Mouse (Mus musculus): ENCODE data around the gene Gm6377. TPM values are rescaled to one million over a fixed set of nuclear protein-coding genes. Genes with fewer than 3 reads are reported as not detected.

Gm6377 gene
- polyA plus RNA-seq (2015; fragmentation: Nextera tagmentation; extraction: Ambion mirVana): 0.38 and 0.67 TPM in 2 replicates

DNA sequence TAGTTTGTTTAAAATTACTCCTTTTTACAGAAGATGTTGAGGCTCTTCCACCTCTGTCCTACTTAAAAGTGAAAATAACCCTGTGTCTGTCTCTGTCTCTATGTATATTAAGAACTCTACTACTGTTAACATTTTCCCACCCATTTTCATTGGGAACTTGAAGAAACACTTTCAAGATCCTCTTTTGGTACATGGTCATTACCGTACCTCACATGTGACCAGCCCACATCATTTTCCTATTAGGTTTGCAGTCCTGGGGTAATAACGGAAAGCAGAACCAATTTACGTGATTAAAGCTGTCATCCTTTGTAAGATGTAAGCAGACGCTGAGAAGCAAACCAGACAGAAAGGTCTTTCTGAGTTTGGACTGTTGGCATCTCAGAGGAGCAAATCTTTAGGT is at the start of gene Gm6377:
Gene Gm6377, plus strand, starts transcription at position 289 of the 400 bp plus-strand sequence.
- DNase-seq (ENCODE audit: low spot score): no peak

DNA sequence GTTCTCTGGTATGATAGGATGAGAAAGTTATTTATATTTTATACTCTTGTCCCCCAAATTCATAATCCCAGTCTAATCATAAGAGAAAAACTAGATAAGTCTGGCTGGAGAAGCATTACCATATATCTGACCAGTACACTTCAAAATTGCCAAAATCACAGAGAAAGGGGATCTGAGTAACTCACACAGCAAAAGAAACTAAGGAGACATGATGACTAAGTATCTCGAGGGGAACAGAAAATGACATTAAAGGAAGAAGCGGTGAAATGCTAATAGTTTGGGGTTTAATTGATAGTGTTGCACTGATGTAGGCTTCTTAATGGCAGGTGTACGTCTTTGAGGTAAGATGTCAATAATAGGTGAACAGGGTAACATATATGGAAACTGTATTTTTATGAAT is 49.4 kb upstream of the Gm6377 start:
- DNase-seq (ENCODE audit: low spot score): no peak

DNA sequence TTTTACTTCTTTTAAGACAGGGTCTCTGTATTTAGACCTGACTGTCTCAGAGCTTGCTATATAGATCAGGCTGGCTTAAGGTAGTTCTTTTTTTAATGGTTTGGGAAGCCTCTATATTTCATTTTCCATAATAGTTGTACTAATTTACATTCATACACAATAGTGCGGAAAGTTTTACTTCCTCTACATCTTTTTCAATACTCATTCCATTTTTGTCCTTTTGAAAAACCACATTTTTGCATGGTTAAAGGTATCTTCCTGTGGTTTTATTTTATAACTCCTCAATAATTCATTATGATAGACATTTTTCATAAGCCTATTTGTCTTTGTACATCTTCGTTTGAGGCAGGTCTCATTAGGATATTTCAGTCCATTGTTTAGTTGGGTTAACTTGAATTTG is 45.3 kb upstream of the Gm6377 start:
- DNase-seq (ENCODE audit: low spot score): no peak

GRCm38 (mm10) chrX:109160326-109160725 is 36.2 kb upstream of the Gm6377 start:
- DNase-seq (ENCODE audit: low spot score): no peak

GRCm38 (mm10) chrX:109160901-109161300 is 35.7 kb upstream of the Gm6377 start:
- no peak for DNase-seq (ENCODE audit: low spot score)

DNA sequence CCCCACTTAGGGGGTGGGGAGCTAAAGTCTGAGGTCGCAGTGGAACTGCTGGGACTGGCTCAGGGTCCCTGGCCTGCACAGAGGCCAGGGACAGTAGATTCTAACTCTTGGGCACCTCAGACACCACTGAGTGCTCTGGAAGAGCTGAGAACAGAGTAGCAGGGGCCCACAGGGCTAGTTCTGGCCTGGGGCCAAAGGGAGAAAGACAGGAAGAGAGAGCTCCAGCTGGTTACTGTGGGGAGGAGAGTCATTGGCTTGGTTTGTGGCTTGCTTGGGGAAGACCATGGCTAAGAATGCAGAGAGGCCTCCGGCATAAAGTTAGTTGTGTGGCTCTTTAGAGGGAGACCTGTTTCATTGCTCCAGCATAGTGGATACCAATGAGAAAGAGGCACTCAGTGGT is 21.5 kb upstream of the Gm6377 start:
- no peak for DNase-seq (ENCODE audit: low spot score)

GRCm38 (mm10) chrX:109175470-109175869 is 21.1 kb upstream of the Gm6377 start:
- no peak for DNase-seq (ENCODE audit: low spot score)

- DNase-seq (ENCODE audit: low spot score): no peak
Observed at GRCm38 (mm10) chrX:109184706-109185478, 11.7 kb upstream of the Gm6377 start.

GRCm38 (mm10) chrX:109189607-109190006 is 6.9 kb upstream of the Gm6377 start:
- no peak for DNase-seq (ENCODE audit: low spot score)

DNA sequence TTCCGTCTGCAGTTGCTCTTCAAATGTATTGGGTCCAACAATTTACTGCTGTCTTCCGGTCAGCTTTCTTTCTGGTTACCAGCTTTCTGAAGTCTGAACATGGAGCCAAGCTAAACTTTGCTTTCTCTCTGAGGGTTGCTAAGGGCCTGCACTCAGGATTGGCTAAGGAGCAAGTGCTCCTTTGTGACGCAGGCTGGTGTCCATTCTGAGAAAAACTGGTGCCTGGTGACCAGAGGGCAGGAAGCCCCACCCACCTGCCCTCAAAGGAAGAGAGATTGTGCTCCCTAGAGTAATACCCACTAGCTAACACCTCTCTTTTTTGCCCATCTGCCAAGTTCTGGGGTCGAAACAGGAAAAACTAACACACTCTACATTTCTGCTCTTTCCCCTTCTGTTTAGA is 5.6 kb upstream of the Gm6377 start:
- DNase-seq (ENCODE audit: low spot score): no peak

DNA sequence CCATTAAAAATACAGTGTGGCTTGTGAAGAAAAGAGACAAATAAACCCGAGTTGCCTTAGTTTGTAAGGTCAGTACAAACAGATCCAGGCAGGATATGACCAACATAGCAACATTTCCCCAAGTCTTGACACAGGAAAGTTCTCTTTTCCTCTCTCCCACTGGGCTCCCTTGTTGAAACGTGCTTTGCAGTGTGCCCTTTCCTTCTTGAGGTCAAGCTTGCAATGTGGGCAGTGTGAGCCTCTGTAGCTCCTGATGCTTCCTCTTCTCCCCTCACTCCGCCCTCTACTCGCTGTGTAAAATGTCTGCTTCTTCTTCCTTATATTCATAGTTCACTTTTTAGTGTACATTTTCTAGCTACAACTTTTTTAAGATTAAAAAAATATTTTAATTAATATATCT is 5.1 kb upstream of the Gm6377 start:
- no peak for DNase-seq (ENCODE audit: low spot score)

DNA sequence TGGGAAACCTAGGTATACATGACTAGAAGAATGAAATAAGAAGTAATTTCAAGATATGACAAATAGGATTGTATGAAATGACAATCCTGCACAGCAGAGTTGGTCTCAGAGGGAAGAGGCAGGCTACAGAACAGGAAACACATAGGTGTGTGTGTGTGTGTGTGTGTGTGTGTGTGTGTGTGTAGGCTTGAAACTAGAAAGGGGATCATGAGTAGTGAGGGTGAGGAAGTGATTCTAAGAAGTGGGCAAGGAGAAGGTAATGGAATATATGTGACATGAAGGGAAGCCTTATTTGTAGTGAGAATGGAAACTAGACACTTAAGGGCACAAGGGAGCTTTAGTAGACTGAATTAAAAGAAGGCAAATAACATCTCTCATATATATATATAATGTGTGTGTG is 11.3 kb downstream of the Gm6377 start:
- no peak for DNase-seq (ENCODE audit: low spot score)

DNA sequence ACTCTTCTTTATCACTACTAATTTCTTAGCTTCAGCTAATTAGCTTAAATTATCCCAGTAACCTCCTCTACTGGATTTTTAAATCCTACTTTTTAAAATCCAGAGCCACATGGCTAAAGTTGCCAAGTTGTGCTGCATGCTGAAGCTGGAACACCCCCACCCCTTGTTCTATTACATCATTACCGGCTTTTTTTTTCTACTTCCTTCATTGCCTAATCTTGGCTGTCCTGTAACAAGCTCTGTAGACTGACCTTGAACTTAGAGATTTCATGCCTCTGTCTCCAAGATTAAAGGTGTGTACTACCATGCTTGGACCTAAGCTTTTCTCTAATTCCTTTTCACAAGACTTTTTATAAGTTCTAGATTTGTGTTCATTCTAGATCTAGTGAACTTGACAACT is 32.2 kb downstream of the Gm6377 start:
- DNase-seq (ENCODE audit: low spot score): no peak

DNA sequence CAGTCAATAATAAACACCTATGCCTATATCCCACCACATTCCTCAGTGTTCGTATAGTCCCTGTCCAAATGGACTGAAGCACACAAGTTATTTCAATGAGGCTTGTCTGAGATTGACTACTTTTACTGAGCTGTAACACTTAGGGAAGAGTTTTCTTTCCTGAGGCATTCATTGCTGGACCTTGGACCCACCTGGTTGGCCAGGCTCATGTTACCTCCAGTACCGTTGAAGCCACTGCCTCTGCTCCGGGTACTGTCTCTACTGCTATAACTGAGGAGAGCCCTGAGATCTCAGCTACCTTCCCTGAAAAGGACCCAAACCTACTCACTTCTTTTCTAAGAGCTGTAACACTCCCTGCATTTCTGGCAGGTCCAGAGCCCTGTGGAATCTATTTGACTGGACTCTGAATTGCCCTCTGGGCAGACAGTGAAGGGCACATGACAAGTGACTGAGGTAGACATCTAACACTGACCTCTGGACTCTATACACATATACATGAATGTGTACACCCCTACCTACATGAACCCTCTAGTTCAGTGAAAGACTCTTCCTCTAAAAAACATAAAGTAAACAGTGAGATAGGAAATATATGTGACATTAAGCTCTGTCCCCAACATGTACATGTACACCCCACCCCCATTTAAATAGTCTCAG is 39.0 kb downstream of the Gm6377 start:
- DNase-seq (ENCODE audit: low spot score): no peak

DNA sequence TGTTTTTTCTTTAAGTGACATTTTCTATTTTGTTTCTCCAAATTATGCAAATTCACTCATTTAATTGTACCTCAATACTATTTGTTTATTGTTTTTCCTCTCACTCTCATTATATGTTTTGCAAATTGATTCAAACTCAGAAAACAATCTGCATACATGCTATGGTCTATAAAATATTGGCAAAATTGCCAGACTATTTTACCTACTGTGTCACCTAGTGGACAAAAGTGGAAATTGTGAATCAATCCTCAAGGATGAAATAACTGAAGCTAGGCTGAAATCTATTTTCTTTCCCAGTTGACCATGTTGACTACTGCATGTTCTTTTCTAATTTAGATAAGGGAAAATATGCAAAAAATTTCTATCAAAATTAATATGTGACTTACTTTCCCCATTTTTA is 41.6 kb downstream of the Gm6377 start:
- no peak for DNase-seq (ENCODE audit: low spot score)

Other genes starting within 250 kb of the Gm6377 start
- 33.6 and 33.7 TPM in 2 replicates for gene Hmgn5, start 183.4 kb upstream of the Gm6377 start, polyA plus RNA-seq (2015; fragmentation: Nextera tagmentation; extraction: Ambion mirVana)
- 40.5 and 73.1 TPM in 2 replicates for gene Sh3bgrl, start 101.4 kb upstream of the Gm6377 start, polyA plus RNA-seq (2015; fragmentation: Nextera tagmentation; extraction: Ambion mirVana)

Measured in thymus, postnatal 0 days (tissue).